Mouse (Mus musculus): ENCODE data around the gene Fgfr2.

Fgfr2 gene

DNA sequence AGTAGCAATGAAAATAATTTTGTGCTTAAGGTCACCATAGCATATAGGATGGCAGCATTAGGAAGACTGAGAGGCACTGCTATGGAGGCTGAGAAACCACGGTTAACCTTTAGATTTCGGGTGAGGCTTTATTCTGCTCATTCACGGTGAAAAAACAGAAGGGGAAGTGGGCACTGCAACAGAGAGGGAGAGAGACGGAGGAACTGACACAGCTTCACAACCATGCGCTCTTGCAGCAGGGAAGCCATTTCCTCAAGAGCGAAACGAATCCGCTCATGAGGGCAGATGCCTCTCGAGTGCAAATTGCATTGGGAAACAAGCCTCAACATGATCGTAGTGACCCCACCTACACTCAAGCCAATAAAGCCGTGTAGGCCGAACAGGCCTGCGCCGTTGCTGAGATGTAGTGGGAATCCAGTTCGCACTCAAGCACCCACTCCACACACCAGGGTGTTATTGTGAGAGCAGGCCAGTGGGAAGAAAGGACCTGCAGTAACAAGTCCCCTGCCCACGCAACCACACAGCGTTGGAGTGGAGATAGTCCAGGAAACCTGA, 2275.9 kb downstream of the Fgfr2 start:
- no peaks in the 10 kb centered on the region for H3K36me3 ChIP-seq (ENCODE audit: control insufficient read depth, insufficient read depth, low read length, poor library complexity, severe bottlenecking)
- DNase-seq (ENCODE audit: low read depth, low spot score), result peak; percentile 45
- no peaks in the 10 kb centered on the region for H3K27me3 ChIP-seq (ENCODE audit: control insufficient read depth, insufficient read depth, low read length, poor library complexity, severe bottlenecking)

DNA sequence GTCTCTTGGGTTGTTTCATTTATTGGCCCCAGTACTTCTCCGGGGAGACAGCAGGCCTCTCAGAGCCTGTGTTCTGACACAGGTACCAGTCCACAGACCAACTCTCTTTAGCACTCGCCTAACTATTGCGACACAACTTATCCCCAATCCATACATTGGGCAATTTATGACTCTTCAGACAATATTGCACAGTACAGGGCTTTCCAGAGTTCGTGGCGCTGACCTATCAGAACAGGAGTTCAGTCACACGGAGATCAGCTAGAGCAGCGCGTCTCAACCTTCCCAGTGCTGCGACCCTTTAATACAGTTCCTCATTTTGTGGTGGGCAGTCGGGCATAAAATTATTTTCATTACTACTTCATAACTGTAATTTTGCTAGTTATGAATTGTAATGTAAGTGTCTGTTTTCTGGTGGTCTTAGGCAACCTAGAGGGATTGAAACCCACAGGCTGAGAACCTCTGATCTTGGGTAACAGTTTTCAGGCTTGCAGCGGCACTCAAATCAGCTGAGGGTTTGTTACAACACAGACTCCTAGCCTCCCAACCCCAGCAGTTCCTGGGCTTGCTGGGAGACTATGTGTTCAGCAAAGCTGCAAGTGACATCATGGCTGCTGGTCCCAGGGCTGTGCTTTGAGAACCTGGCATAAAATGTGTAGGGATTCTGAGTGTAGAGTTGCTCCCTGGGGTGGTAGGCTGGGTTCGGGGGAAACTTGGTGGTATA, 2283.6 kb downstream of the Fgfr2 start:
- H3K36me3 ChIP-seq (ENCODE audit: control insufficient read depth, insufficient read depth, low read length, poor library complexity, severe bottlenecking), result no peaks in the 10 kb centered on the region
- H3K27me3 ChIP-seq (ENCODE audit: control insufficient read depth, insufficient read depth, low read length, poor library complexity, severe bottlenecking), result no peaks in the 10 kb centered on the region
- DNase-seq (ENCODE audit: low read depth, low spot score), result no peak

- Histone ChIP-seq H3K27me3 (ENCODE audit: control insufficient read depth, insufficient read depth, low read length, poor library complexity, severe bottlenecking) (no peaks in the 10 kb centered on the region), H3K36me3 (ENCODE audit: control insufficient read depth, insufficient read depth, low read length, poor library complexity, severe bottlenecking) (no peaks in the 10 kb centered on the region)
- DNase-seq (ENCODE audit: low read depth, low spot score), result no peak
Measured at GRCm38 (mm10) chr7:130838658-130839025, 2284.5 kb downstream of the Fgfr2 start.

DNA sequence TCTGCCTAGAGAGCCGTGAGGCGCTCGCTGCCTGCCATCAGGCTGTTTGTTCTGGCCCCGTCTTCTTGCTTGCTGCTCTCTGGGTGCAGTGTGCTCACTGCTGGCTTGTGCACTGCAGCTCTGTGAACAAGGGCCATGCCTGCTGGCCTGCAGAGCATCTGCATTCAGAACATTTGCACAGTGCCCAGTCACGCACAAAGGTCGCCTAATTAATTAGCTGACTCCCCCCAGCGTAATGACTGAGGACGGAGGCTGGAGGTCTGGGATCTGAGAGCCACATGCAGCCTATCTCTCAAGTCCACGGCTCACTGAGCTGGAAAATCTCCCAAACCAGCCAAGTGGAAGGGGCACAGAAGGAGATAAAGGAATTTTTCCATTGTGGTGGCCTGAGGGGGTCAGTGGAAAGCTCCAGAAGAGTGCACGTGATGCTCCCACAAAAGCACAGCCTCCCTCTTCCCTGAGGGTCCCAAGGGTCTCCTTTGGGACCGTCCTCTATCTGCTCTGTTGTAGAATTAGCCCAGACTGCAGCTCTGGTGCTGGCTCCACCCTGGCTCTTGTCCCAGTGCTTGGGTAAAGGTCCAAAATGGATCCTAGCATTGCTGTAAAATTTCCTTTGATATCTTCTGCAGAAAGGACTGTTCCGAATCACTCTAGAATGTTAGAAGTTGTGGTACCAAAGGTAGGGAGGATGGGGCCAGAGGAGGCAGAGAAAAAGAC, 2285.1 kb downstream of the Fgfr2 start:
- Histone ChIP-seq H3K27me3 (ENCODE audit: control insufficient read depth, insufficient read depth, low read length, poor library complexity, severe bottlenecking) (no peaks in the 10 kb centered on the region), H3K36me3 (ENCODE audit: control insufficient read depth, insufficient read depth, low read length, poor library complexity, severe bottlenecking) (no peaks in the 10 kb centered on the region)
- no peak for DNase-seq (ENCODE audit: low read depth, low spot score)

- H3K36me3 ChIP-seq (ENCODE audit: control insufficient read depth, insufficient read depth, low read length, poor library complexity, severe bottlenecking), result no peaks in the 10 kb centered on the region
- DNase-seq (ENCODE audit: low read depth, low spot score), result no peak
- no peaks in the 10 kb centered on the region for H3K27me3 ChIP-seq (ENCODE audit: control insufficient read depth, insufficient read depth, low read length, poor library complexity, severe bottlenecking)
Measured at GRCm38 (mm10) chr7:130836066-130836465, 2287.1 kb downstream of the Fgfr2 start.

GRCm38 (mm10) chr7:130834958-130835861, 2287.9 kb downstream of the Fgfr2 start:
- no peaks in the 10 kb centered on the region for H3K27me3 ChIP-seq (ENCODE audit: control insufficient read depth, insufficient read depth, low read length, poor library complexity, severe bottlenecking)

DNA sequence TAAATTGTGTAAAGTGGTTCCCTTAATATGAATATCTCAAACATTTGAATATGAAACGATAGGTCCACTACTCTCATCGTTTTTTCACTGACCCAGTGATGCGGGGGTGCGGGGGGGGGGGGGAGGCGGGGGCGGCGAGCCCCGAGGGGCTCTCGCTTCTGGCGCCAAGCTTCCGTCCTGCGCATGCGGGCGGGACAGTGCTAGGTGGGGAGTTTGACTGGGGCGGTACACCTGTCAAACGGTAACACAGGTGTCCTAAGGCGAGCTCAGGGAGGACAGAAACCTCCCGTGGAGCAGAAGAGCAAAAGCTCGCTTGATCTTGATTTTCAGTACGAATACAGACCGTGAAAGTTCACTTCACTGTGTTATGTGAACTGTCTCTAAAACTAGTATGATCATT, 2288.9 kb downstream of the Fgfr2 start:
- Histone ChIP-seq H3K27me3 (ENCODE audit: control insufficient read depth, insufficient read depth, low read length, poor library complexity, severe bottlenecking) (no peaks in the 10 kb centered on the region), H3K36me3 (ENCODE audit: control insufficient read depth, insufficient read depth, low read length, poor library complexity, severe bottlenecking) (no peaks in the 10 kb centered on the region)
- DNase-seq (ENCODE audit: low read depth, low spot score), result peak; percentile 93

More at GRCm38 (mm10) chr7:130834958-130835861, 2287.9 kb downstream of the Fgfr2 start:
- no peak for DNase-seq (ENCODE audit: low read depth, low spot score)
- H3K36me3 ChIP-seq (ENCODE audit: control insufficient read depth, insufficient read depth, low read length, poor library complexity, severe bottlenecking), result no peaks in the 10 kb centered on the region

- no peaks in the 10 kb centered on the region for H3K36me3 ChIP-seq (ENCODE audit: control insufficient read depth, insufficient read depth, low read length, poor library complexity, severe bottlenecking)
- no peak for DNase-seq (ENCODE audit: low read depth, low spot score)
- H3K27me3 ChIP-seq (ENCODE audit: control insufficient read depth, insufficient read depth, low read length, poor library complexity, severe bottlenecking), result no peaks in the 10 kb centered on the region
Measured at GRCm38 (mm10) chr7:130831586-130831985, 2291.6 kb downstream of the Fgfr2 start.

- peak; percentile 63 for DNase-seq (ENCODE audit: low read depth, low spot score)
- Histone ChIP-seq H3K27me3 (ENCODE audit: control insufficient read depth, insufficient read depth, low read length, poor library complexity, severe bottlenecking) (no peaks in the 10 kb centered on the region), H3K36me3 (ENCODE audit: control insufficient read depth, insufficient read depth, low read length, poor library complexity, severe bottlenecking) (no peaks in the 10 kb centered on the region)
Measured at GRCm38 (mm10) chr7:130828475-130828874, 2294.7 kb downstream of the Fgfr2 start.

GRCm38 (mm10) chr7:130827844-130828403, 2295.2 kb downstream of the Fgfr2 start:
- Histone ChIP-seq H3K36me3 (ENCODE audit: control insufficient read depth, insufficient read depth, low read length, poor library complexity, severe bottlenecking) (no peaks in the 10 kb centered on the region), H3K27me3 (ENCODE audit: control insufficient read depth, insufficient read depth, low read length, poor library complexity, severe bottlenecking) (no peaks in the 10 kb centered on the region)
- peak; percentile 41 for DNase-seq (ENCODE audit: low read depth, low spot score)

- peak; percentile 35 for DNase-seq (ENCODE audit: low read depth, low spot score)
- Histone ChIP-seq H3K36me3 (ENCODE audit: control insufficient read depth, insufficient read depth, low read length, poor library complexity, severe bottlenecking) (no peaks in the 10 kb centered on the region), H3K27me3 (ENCODE audit: control insufficient read depth, insufficient read depth, low read length, poor library complexity, severe bottlenecking) (no peaks in the 10 kb centered on the region)
Measured at GRCm38 (mm10) chr7:130827431-130827830, 2295.7 kb downstream of the Fgfr2 start.

DNA sequence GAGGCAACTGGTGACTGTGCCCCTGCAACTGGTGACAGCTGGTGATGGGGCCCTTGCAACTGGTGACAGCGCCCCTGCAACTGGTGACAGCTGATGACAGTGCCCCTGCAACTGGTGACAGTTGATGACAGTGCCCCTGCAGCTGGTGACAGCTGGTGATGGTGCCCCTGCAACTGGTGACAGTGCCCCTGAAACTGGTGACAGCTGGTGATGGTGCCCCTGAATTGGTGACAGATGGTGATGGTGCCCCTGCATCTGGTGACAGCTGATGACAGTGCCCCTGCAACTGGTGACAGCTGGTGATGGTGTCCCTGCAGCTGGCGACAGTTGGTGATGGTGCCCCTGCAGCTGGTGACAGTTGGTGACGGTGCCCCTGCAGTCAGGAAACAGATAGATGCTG, 2296.8 kb downstream of the Fgfr2 start:
- no peaks in the 10 kb centered on the region for H3K36me3 ChIP-seq (ENCODE audit: control insufficient read depth, insufficient read depth, low read length, poor library complexity, severe bottlenecking)
- no peak for DNase-seq (ENCODE audit: low read depth, low spot score)
- H3K27me3 ChIP-seq (ENCODE audit: control insufficient read depth, insufficient read depth, low read length, poor library complexity, severe bottlenecking), result no peaks in the 10 kb centered on the region

DNA sequence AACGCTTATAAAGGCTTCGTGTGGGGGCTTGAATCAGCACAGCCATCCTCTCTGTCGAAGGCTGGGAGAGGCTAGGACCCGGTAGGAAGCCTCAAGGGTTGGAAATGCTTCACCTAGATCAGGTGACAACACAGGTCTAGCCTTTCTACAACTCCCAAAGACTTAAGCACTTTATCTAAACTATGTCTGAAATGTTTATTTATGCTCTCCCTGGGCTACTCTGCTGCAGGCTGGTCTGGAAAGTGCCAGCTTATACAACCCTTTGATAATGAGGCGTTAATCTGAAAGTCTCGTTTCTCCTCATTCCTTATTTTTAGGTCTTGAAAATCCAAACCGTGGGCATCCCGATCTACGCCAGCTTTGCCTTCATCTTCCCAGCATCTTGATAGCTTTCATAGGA, 2299.2 kb downstream of the Fgfr2 start:
- DNase-seq (ENCODE audit: low read depth, low spot score), result no peak
- Histone ChIP-seq H3K36me3 (ENCODE audit: control insufficient read depth, insufficient read depth, low read length, poor library complexity, severe bottlenecking) (no peaks in the 10 kb centered on the region), H3K27me3 (ENCODE audit: control insufficient read depth, insufficient read depth, low read length, poor library complexity, severe bottlenecking) (no peaks in the 10 kb centered on the region)

DNA sequence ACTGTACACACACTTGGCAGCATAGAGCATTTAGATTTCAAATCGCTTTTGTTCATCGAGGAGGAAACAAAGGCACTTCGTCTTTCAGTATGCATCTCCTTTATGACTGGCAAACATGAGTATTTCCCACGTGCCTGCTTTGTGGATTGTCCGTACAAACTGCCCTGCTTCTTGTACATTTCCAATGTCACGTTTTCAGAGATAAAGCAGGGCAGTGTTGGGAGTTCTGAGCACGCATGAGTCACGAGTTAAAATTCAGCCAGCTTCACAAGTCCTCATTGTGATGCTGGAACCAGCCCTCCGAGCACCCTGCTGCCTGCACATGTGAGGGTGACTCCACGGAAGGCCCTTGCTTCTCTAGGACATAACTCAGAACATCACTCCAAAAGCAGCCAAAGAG, 2303.5 kb downstream of the Fgfr2 start:
- no peak for DNase-seq (ENCODE audit: low read depth, low spot score)
- Histone ChIP-seq H3K36me3 (ENCODE audit: control insufficient read depth, insufficient read depth, low read length, poor library complexity, severe bottlenecking) (no peaks in the 10 kb centered on the region), H3K27me3 (ENCODE audit: control insufficient read depth, insufficient read depth, low read length, poor library complexity, severe bottlenecking) (no peaks in the 10 kb centered on the region)
